Mouse (Mus musculus) adrenal gland, postnatal 10 days (tissue): ENCODE results near the gene Wfdc13. TPM values are rescaled to one million over a fixed set of nuclear protein-coding genes. Genes with fewer than 3 reads are reported as not detected.
A peak's percentile ranks its signal among the peaks of the same experiment; 100 is the strongest.
"Not testable (repeated sequence)": the region's sequence is repeated elsewhere in the genome, so short reads cannot be mapped to it uniquely, and the experiment has no call there.

Experiments used
- DNase-seq: peaks from one replicate; pipeline ENCODE4 v3.0.0; 2021; ENCODE audit warnings: mixed read lengths
- total RNA-seq, 2 experiments: library from RNA; stranded (reverse); gene quantifications; 2 replicates each; pipeline ENCODE4 v1.2.3; 2021

Gene Wfdc13
- total RNA-seq, 2 experiments from 2014 or later: not detected

GRCm38 (mm10) chr2:164716194-164716786 lies 31.4 kb downstream of the Wfdc13 start:
- not testable (repeated sequence) for DNase-seq

GRCm38 (mm10) chr2:164723276-164723675 lies 38.4 kb downstream of the Wfdc13 start:
- DNase-seq: no peak

- DNase-seq: peak; percentile 82
Observed at GRCm38 (mm10) chr2:164725895-164726619, 41.1 kb downstream of the Wfdc13 start.

GRCm38 (mm10) chr2:164731719-164732118 lies 46.8 kb downstream of the Wfdc13 start:
- no peak for DNase-seq

GRCm38 (mm10) chr2:164733259-164733658 lies 48.4 kb downstream of the Wfdc13 start:
- DNase-seq: no peak

DNA sequence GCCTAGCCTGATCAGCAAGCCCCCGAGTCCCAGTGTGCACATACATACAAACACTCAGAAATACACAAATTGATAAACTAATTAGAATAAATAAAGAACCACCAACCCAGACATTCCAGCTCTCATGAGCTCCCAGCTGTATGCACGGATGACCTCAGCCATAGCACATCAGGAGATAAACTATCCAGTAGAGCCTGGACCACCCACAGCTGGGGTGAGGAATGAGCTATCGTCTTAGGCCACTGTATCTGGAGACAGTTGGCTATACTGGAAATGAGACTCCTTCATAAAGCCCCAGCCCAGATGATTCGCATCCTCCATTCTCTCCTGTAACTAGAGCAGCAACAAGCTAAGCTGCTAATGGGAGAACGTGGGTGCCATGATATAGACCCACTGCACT lies 49.9 kb downstream of the Wfdc13 start:
- DNase-seq: no peak

DNA sequence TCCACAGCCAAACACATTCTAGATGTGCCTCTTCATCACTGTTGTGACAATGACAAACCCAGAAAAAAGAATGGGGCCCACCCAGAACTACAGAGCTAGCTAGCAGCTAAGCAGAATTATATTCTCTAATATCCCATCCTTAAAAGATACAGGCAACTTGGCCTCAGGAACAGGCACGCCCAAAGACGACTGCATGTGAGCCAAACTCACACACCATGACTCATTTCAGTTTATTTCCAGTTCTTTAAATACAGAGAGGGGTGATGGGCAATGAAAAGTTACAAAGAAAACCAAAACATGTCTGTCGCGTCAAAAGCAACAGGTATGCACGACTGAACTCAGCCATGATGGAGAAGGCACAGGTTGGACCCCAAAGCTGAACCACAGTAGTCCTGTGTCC lies 50.5 kb downstream of the Wfdc13 start:
- DNase-seq: no peak

Other genes with a start within 250 kb of the Wfdc13 start
- 100 to 1,000 TPM; 101 to 246 TPM for gene Sdc4, start 241.2 kb upstream of the Wfdc13 start, total RNA-seq
- 10 to 100 TPM; 31.7 to 34.5 TPM for gene Sys1, start 228.1 kb upstream of the Wfdc13 start, total RNA-seq
- 1 to 10 TPM; 2.5 to 4.8 TPM for gene Gm20458, start 224.1 kb upstream of the Wfdc13 start, total RNA-seq
- gene Trp53tg5, start 211.4 kb upstream of the Wfdc13 start, total RNA-seq: not detected
- 10 to 100 TPM; 13.1 to 20.5 TPM for gene Dbndd2, start 199.0 kb upstream of the Wfdc13 start, total RNA-seq
- 10 to 100 TPM; 87.4 to 93.0 TPM for gene Pigt, start 187.6 kb upstream of the Wfdc13 start, total RNA-seq
- 1 to 10 TPM; 1.9 to 2.9 TPM for gene Wfdc2, start 122.7 kb upstream of the Wfdc13 start, total RNA-seq
- gene Spint3, start 111.6 kb upstream of the Wfdc13 start, total RNA-seq: not detected
- gene Wfdc6a, start 99.7 kb upstream of the Wfdc13 start, total RNA-seq: 1 to 10 TPM in 1 of 2 experiments, under 1 TPM in 1; 0.51 to 1.0 TPM
- gene Eppin, start 91.5 kb upstream of the Wfdc13 start, total RNA-seq: not detected
- gene Wfdc6b, start 71.6 kb upstream of the Wfdc13 start, total RNA-seq: not detected
- under 1 TPM in 1 of 2 experiments, not detected in 1; 0.09 TPM for gene Wfdc8, start 71.5 kb upstream of the Wfdc13 start, total RNA-seq
- gene Wfdc16, start 46.3 kb upstream of the Wfdc13 start, total RNA-seq: not detected
- not detected for gene Wfdc10, start 29.1 kb upstream of the Wfdc13 start, total RNA-seq
- not detected for gene Wfdc9, start 28.5 kb upstream of the Wfdc13 start, total RNA-seq
- not detected for gene Wfdc11, start 11.0 kb upstream of the Wfdc13 start, total RNA-seq
- gene Spint4, start 13.4 kb downstream of the Wfdc13 start, total RNA-seq: not detected
- gene Spint5, start 30.2 kb downstream of the Wfdc13 start, total RNA-seq: not detected
- gene Wfdc3, start 60.8 kb downstream of the Wfdc13 start, total RNA-seq: under 1 TPM; 0.54 to 0.70 TPM
- 10 to 100 TPM; 39.1 to 42.1 TPM for gene Dnttip1, start 60.9 kb downstream of the Wfdc13 start, total RNA-seq
- gene Ube2c, start 84.8 kb downstream of the Wfdc13 start, total RNA-seq: 10 to 100 TPM; 28.1 to 33.7 TPM
- gene Tnnc2, start 94.9 kb downstream of the Wfdc13 start, total RNA-seq: 100 to 1,000 TPM; 221 to 908 TPM
- 10 to 100 TPM; 36.9 to 39.0 TPM for gene Snx21, start 100.7 kb downstream of the Wfdc13 start, total RNA-seq
- 10 to 100 TPM; 28.6 to 33.9 TPM for gene Acot8, start 119.8 kb downstream of the Wfdc13 start, total RNA-seq
- gene Zswim3, start 120.0 kb downstream of the Wfdc13 start, total RNA-seq: 1 to 10 TPM; 4.0 to 4.1 TPM
- gene Zswim1, start 137.6 kb downstream of the Wfdc13 start, total RNA-seq: 1 to 10 TPM; 6.9 to 8.5 TPM
- gene Spata25, start 143.4 kb downstream of the Wfdc13 start, total RNA-seq: not detected
- 100 to 1,000 TPM; 100 to 103 TPM for gene Ctsa, start 147.8 kb downstream of the Wfdc13 start, total RNA-seq
- gene Neurl2, start 148.3 kb downstream of the Wfdc13 start, total RNA-seq: 1 to 10 TPM; 3.4 to 8.0 TPM
- 10 to 100 TPM; 31.5 to 36.6 TPM for gene Pltp, start 172.6 kb downstream of the Wfdc13 start, total RNA-seq
- gene Pcif1, start 194.2 kb downstream of the Wfdc13 start, total RNA-seq: 10 to 100 TPM; 47.1 to 55.0 TPM
- gene Zfp335, start 226.7 kb downstream of the Wfdc13 start, total RNA-seq: 10 to 100 TPM; 13.4 to 16.2 TPM